In genomic region chr15:84663685-84664060, GRCm38 (mm10) we compare ENCODE assay signal across 7 mouse cellular contexts. TPM values are rescaled to one million over a fixed set of nuclear protein-coding genes. Genes with fewer than 3 reads are reported as not detected.
A peak's percentile ranks its signal among the peaks of the same experiment; 100 is the strongest.
DNase-seq lines count a peak whose midpoint lies in the region; ATAC-seq and TF ChIP-seq lines count a peak whose summit lies in the region.

No protein-coding gene starts in this region.

- peak overlapping the region; percentile 55 for H3K4me3 ChIP-seq in lung, embryonic 14.5 days (ENCODE audit: low read depth, low read length)
- peak overlapping the region; percentile 49 for H3K4me3 ChIP-seq in forebrain, embryonic 14.5 days (ENCODE audit: low read depth, low read length)
- peak overlapping the region; percentile 56 for H3K4me3 ChIP-seq in limb, embryonic 12.5 days (replicated peaks)
- peak overlapping the region; percentile 52 for H3K4me3 ChIP-seq in olfactory bulb, adult 2 months (ENCODE audit: insufficient read depth, low read depth, low read length)

- ATAC-seq in lung, embryonic 14.5 days (ENCODE audit: insufficient read depth): peak; percentile 9; the same call in 1 of the 2 replicates
- ATAC-seq in forebrain, embryonic 14.5 days: no peak; the same call in none of the 2 replicates
- ATAC-seq in limb, embryonic 12.5 days (ENCODE audit: insufficient number of reproducible peaks, insufficient read depth, low FRiP score, low TSS enrichment, low read depth): peak; percentile 29; the same call in 1 of the 2 replicates

- no peaks in the 10 kb centered on the region for H3K9me3 ChIP-seq in lung, embryonic 14.5 days (ENCODE audit: low read depth, low read length)
- no peaks in the 10 kb centered on the region for H3K9me3 ChIP-seq in forebrain, embryonic 14.5 days (replicated peaks; ENCODE audit: control insufficient read depth, low read length)
- no peaks in the 10 kb centered on the region for H3K9me3 ChIP-seq in limb, embryonic 12.5 days

- H3K36me3 ChIP-seq in lung, embryonic 14.5 days (ENCODE audit: insufficient read depth): no peaks in the 10 kb centered on the region
- H3K36me3 ChIP-seq in forebrain, embryonic 14.5 days (ENCODE audit: control insufficient read depth, insufficient read depth, low read length): no peaks in the 10 kb centered on the region
- H3K36me3 ChIP-seq in limb, embryonic 12.5 days: no peaks in the 10 kb centered on the region

- peak overlapping the region; percentile 81 for H3K4me2 ChIP-seq in lung, embryonic 14.5 days
- peak overlapping the region; percentile 76 for H3K4me2 ChIP-seq in forebrain, embryonic 14.5 days (ENCODE audit: low read length)
- peak overlapping the region; percentile 82 for H3K4me2 ChIP-seq in limb, embryonic 12.5 days

- H3K9ac ChIP-seq in lung, embryonic 14.5 days: no peak overlapping the region
- peak overlapping the region; percentile 66 for H3K9ac ChIP-seq in forebrain, embryonic 14.5 days (ENCODE audit: low read length)
- peak overlapping the region; percentile 63; the same call in 1 of the 2 replicates for H3K9ac ChIP-seq in limb, embryonic 12.5 days (replicated peaks)

- no peak for TF ChIP-seq CTCF in lung, embryonic 14.5 days (IDR thresholded peaks at IDR 0.05; ENCODE audit: low read depth)
- no peak for TF ChIP-seq CTCF in olfactory bulb, adult 2 months (IDR thresholded peaks at IDR 0.05; ENCODE audit: insufficient read depth, low read depth, low read length)

- WGBS in lung, embryonic 14.5 days: 46% methylated on average over 10 of the region's 10 CpGs
- WGBS in forebrain, embryonic 14.5 days: 52% methylated on average over 10 of the region's 10 CpGs
- WGBS in limb, embryonic 12.5 days: 48% methylated on average over 10 of the region's 10 CpGs
- 63% methylated on average over 10 of the region's 10 CpGs for WGBS in olfactory bulb, adult 2 months

- TF ChIP-seq POLR2A in olfactory bulb, adult 2 months (IDR thresholded peaks at IDR 0.05; ENCODE audit: insufficient read depth, low read depth, low read length): no peak

- no peak for DNase-seq in lung, embryonic 14.5 days
- no peak for DNase-seq in lung, adult 18-20 months
- DNase-seq in forebrain, embryonic 14.5 days (ENCODE audit: low spot score): no peak
- no peak for DNase-seq in urinary bladder, adult 2 months (ENCODE audit: low spot score)
- no peak for DNase-seq in right cerebral cortex, postnatal 36 days (ENCODE audit: low spot score in 2 of 2)

- H3K27ac ChIP-seq in lung, embryonic 14.5 days (ENCODE audit: low read depth): no peak overlapping the region
- H3K27ac ChIP-seq in forebrain, embryonic 14.5 days (ENCODE audit: low read depth, low read length): no peak overlapping the region
- no peak overlapping the region for H3K27ac ChIP-seq in limb, embryonic 12.5 days
- H3K27ac ChIP-seq in olfactory bulb, adult 2 months (ENCODE audit: insufficient read depth, low read depth, low read length): no peak overlapping the region

- peaks cover 7% of the 10 kb centered on the region for H3K4me1 ChIP-seq in lung, embryonic 14.5 days (ENCODE audit: insufficient read depth)
- peaks cover 11% of the 10 kb centered on the region; the same call in 1 of the 2 replicates for H3K4me1 ChIP-seq in forebrain, embryonic 14.5 days (ENCODE audit: control insufficient read depth, insufficient read depth, low read length)
- H3K4me1 ChIP-seq in limb, embryonic 12.5 days (replicated peaks): peaks cover 29% of the 10 kb centered on the region
- peaks cover 14% of the 10 kb centered on the region for H3K4me1 ChIP-seq in olfactory bulb, adult 2 months (ENCODE audit: control insufficient read depth, insufficient read depth, low read length)

- no peaks in the 10 kb centered on the region for H3K27me3 ChIP-seq in lung, embryonic 14.5 days (ENCODE audit: insufficient read depth, low read length)
- H3K27me3 ChIP-seq in forebrain, embryonic 14.5 days (replicated peaks; ENCODE audit: control insufficient read depth, insufficient read depth, low read length): no peaks in the 10 kb centered on the region
- peaks cover 27% of the 10 kb centered on the region; the same call in 1 of the 2 replicates for H3K27me3 ChIP-seq in limb, embryonic 12.5 days

RNA-seq across cellular contexts. Expression of gene Prr5, which starts 5.7 kb away (rescaled TPM):
- 24.5 and 27.8 TPM in 2 replicates for polyA plus RNA-seq in lung, embryonic 14.5 days (2014; fragmentation: Nextera tagmentation; extraction: Ambion mirVana)
- 9.0 and 10.5 TPM in 2 replicates for polyA plus RNA-seq in forebrain, embryonic 14.5 days (2014; fragmentation: Nextera tagmentation; extraction: Ambion mirVana)
- 16.7 and 20.7 TPM in 2 replicates for polyA plus RNA-seq in limb, embryonic 12.5 days (2016; fragmentation: Nextera tagmentation; extraction: Ambion mirVana)
- polyA plus RNA-seq in olfactory bulb, adult 2 months (2012; ENCODE audit: insufficient read depth, insufficient read length, low replicate concordance, missing spikeins): not detected in 2 replicates
- 9.1 and 9.4 TPM in 2 replicates for polyA plus RNA-seq in urinary bladder, adult 2 months (2012; rRNA removed)

RNA-seq across cellular contexts. Expression of gene Arhgap8, which starts 56.2 kb away (rescaled TPM):
- 17.4 and 18.1 TPM in 2 replicates for polyA plus RNA-seq in lung, embryonic 14.5 days (2014; fragmentation: Nextera tagmentation; extraction: Ambion mirVana)
- polyA plus RNA-seq in forebrain, embryonic 14.5 days (2014; fragmentation: Nextera tagmentation; extraction: Ambion mirVana): 0.20 and 0.37 TPM in 2 replicates
- 6.0 and 6.4 TPM in 2 replicates for polyA plus RNA-seq in limb, embryonic 12.5 days (2016; fragmentation: Nextera tagmentation; extraction: Ambion mirVana)
- polyA plus RNA-seq in olfactory bulb, adult 2 months (2012; ENCODE audit: insufficient read depth, insufficient read length, low replicate concordance, missing spikeins): not detected in 2 replicates
- 5.0 and 5.7 TPM in 2 replicates for polyA plus RNA-seq in urinary bladder, adult 2 months (2012; rRNA removed)
